Mouse (Mus musculus) midbrain, postnatal 0 days (tissue): ENCODE results near the gene Nmb. TPM values are rescaled to one million over a fixed set of nuclear protein-coding genes. Genes with fewer than 3 reads are reported as not detected.

Source experiments
- ATAC-seq: fragments of 200-750 bp; cut with Nextera tagmentation; 2 replicates; pipeline ENCODE4 v1.8.0; 2017; ENCODE audit warnings: moderate number of reproducible peaks, mild to moderate bottlenecking, moderate TSS enrichment, moderate library complexity; ENCODE audit not compliant: low FRiP score
- DNase-seq: peaks from one replicate; pipeline ENCODE4 v3.0.0-alpha.2; 2015; ENCODE audit warnings: low spot score
- H3K27ac ChIP-seq: fragments of 300-500 bp; sonication (generic); 2 replicates; pipeline ENCODE4 v1.5.1; 2014; ENCODE audit warnings: low read depth, mild to moderate bottlenecking, low read length, mixed read lengths
- H3K27me3 ChIP-seq: fragments of 300-500 bp; sonication (generic); 2 replicates; pipeline ENCODE4 v1.6.1; 2014; ENCODE audit warnings: low read length, control low read depth, mixed read lengths; ENCODE audit not compliant: insufficient read depth
- H3K36me3 ChIP-seq: fragments of 300-500 bp; sonication (generic); 2 replicates; pipeline ENCODE4 v1.6.1; 2014; ENCODE audit warnings: low read length, control low read depth, mixed read lengths; ENCODE audit not compliant: insufficient read depth
- H3K4me1 ChIP-seq: fragments of 300-500 bp; sonication (generic); 2 replicates; pipeline ENCODE4 v1.6.1; 2014; ENCODE audit warnings: mild to moderate bottlenecking, control low read depth, antibody characterized with exemption, low read length, mixed read lengths; ENCODE audit not compliant: insufficient read depth
- H3K4me2 ChIP-seq: fragments of 300-500 bp; sonication (generic); 2 replicates; pipeline ENCODE4 v1.6.1; 2014; ENCODE audit warnings: low read depth, mild to moderate bottlenecking, low read length, mixed read lengths; ENCODE audit not compliant: poor library complexity, severe bottlenecking
- H3K4me3 ChIP-seq: fragments of 300-500 bp; sonication (generic); 2 replicates; pipeline ENCODE4 v1.5.1; 2014; ENCODE audit warnings: low read depth, mild to moderate bottlenecking, low read length, moderate library complexity
- H3K9ac ChIP-seq: fragments of 300-500 bp; sonication (generic); replicated peaks from 2 replicates; pipeline ENCODE4 v1.6.1; 2014; ENCODE audit warnings: mild to moderate bottlenecking, low read length, moderate library complexity, mixed read lengths; ENCODE audit not compliant: poor library complexity, severe bottlenecking
- H3K9me3 ChIP-seq: fragments of 300-500 bp; sonication (generic); 2 replicates; pipeline ENCODE4 v1.6.1; 2016; ENCODE audit warnings: low read length, control low read depth
- CTCF ChIP-seq: IDR thresholded peaks from 2 replicates; pipeline ENCODE4 v1.5.1; 2016; ENCODE audit warnings: antibody characterized with exemption, mild to moderate bottlenecking
- WGBS: fragments of 180-500 bp; shearing (Covaris S2); extraction: QIAGEN DNeasy Blood & Tissue Kit; methylation state at CpG from one replicate; pipeline ENCODE4 v1.1.7; 2014; 5-methylcytosine and 5-hydroxymethylcytosine counted together
- polyA plus RNA-seq: library from polyadenylated mRNA; unstranded; fragments of >200 nt; fragmentation: Nextera tagmentation; extraction: Ambion mirVana; gene quantifications from 2 replicates; pipeline ENCODE4 v1.2.1, GENCODE M21; 2015
- total RNA-seq: library from RNA; depleted of rRNA; stranded (reverse); fragments of >200 nt; gene quantifications from 2 replicates; pipeline ENCODE4 v1.2.3, GENCODE M21; 2014; rRNA removed

The Nmb gene
- total and polyA plus RNA-seq, 2 experiments from 2014 or later: 9.4 to 13.0 TPM

DNA sequence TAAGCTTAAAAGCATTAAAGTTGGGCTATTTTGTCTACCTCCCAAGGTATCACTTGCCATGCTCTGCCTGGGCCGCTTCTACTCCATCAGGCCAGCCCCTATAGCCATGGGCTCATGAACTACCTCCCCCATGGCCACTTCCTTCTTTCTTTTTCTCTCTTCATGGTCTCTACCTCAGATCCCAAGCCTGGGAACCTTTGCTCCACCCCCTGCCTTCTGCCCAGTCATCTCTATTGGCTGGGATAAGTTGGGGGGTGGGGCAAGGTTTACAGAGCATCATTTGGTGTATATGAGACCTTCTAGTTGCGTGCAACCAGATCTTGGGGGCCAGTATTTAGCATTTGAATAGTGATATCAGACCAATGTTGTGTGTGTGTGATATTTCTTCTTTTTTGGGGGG lies 42.4 kb downstream of the Nmb start:
- no peaks in the 10 kb centered on the region for H3K9me3 ChIP-seq
- H3K27ac ChIP-seq: no peak overlapping the region
- ATAC-seq (no peak), DNase-seq (no peak)
- WGBS: 81% methylated on average over 2 of the region's 2 CpGs
- H3K4me1 ChIP-seq: peaks cover 8% of the 10 kb centered on the region; the same call in 1 of the 2 replicates
- no peak overlapping the region for H3K9ac ChIP-seq
- no peaks in the 10 kb centered on the region for H3K27me3 ChIP-seq
- H3K4me3 ChIP-seq: peak overlapping the region; percentile 6; the same call in 1 of the 2 replicates
- H3K36me3 ChIP-seq: peaks cover 13% of the 10 kb centered on the region
- peak overlapping the region; percentile 62 for H3K4me2 ChIP-seq
- TF ChIP-seq CTCF: no peak

DNA sequence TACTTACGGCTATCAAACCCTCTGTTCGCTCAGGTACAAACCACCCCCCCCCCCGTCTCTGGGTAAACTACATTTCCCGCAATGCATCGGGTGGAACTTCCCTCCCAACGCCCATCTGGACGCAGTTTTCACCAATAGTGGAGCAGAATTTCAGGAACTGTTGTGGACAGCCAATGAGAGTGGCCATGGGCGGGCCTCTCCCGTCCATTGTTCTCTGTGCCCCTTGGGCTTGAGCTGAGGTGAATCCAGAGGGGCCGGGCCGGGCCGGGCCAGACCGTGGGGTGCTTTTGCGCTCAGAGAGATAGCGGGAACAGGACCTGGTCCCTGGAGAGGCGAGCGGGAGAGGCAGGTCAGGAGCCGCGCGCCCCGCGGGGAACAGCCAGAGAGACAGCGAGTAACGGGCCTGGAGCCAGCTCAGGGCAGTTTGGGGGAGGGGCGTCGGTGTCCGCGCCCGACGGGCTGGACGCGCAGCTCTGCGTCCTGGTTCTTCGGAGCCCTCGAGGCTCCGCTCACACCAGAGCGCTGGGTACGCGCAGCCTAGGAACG lies 44.1 kb downstream of the Nmb start, which contains the start of gene Zscan2:
TSS of gene Zscan2 (plus strand) at position 192 of the 546 bp plus-strand sequence.
- H3K27me3 ChIP-seq: no peaks in the 10 kb centered on the region
- no peaks in the 10 kb centered on the region for H3K9me3 ChIP-seq
- peaks cover 8% of the 10 kb centered on the region; the same call in 1 of the 2 replicates for H3K4me1 ChIP-seq
- peaks cover 13% of the 10 kb centered on the region for H3K36me3 ChIP-seq
- peak within 1 kb of the TSS; percentile 62 for H3K4me2 ChIP-seq
- H3K27ac ChIP-seq: peak within 1 kb of the TSS; percentile 75
- H3K4me3 ChIP-seq: peak within 1 kb of the TSS; percentile 50
- DNase-seq (peak; percentile 98), ATAC-seq (peak; percentile 97)
- under 1% methylated on average over 38 of the region's 40 CpGs for WGBS
- no peak for TF ChIP-seq CTCF
- H3K9ac ChIP-seq: peak within 1 kb of the TSS; percentile 74

DNA sequence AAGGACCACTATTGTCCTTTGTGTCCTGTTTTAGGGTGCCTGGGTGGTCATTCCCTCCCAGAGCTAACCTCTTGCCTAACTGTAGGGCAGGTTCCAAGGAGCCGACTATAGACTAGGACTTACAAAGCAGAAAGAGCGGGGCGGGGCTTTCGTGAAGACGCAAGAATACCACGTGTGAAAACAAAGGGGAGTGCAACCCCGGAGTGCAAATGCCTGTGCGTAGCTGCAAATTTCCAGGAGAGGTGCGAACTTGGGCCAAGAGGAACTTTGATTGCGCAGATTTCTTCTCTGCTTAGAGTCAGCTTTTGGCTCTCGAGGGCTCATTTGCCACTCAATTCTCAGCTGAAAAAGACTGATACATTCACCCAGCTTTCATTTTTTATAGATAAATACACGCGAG lies 44.6 kb downstream of the Nmb start:
- ATAC-seq (peak; percentile 64), DNase-seq (peak; percentile 65)
- TF ChIP-seq CTCF: no peak
- peak overlapping the region; percentile 44; the same call in 1 of the 2 replicates for H3K9ac ChIP-seq
- peaks cover 12% of the 10 kb centered on the region for H3K36me3 ChIP-seq
- H3K27ac ChIP-seq: no peak overlapping the region
- H3K4me1 ChIP-seq: peaks cover 8% of the 10 kb centered on the region; the same call in 1 of the 2 replicates
- no peaks in the 10 kb centered on the region for H3K27me3 ChIP-seq
- WGBS: under 1% methylated on average over 13 of the region's 13 CpGs
- H3K9me3 ChIP-seq: no peaks in the 10 kb centered on the region
- peak overlapping the region; percentile 62 for H3K4me2 ChIP-seq
- peak overlapping the region; percentile 50 for H3K4me3 ChIP-seq

DNA sequence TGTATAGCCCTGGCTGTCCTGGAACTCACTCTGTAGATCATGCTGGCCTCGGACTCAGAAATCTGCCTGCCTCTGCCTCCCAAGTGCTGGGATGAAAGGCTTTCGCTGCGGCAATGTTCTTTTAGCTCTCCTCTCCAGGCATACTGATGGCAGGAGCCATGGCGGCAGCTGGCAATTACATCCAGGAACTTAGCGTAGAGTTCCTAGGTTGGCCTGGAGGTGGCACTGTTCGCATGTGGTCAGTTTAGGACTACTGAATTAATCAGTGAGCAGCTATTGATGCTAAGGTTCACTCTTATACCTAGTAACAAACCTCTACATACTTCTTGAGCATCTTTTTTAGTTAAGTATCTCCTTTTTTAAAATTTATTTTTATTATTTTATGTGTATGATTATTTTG lies 47.7 kb downstream of the Nmb start:
- Histone ChIP-seq H3K4me1 (no peaks in the 10 kb centered on the region), H3K4me3 (no peak overlapping the region), H3K9ac (no peak overlapping the region), H3K27ac (no peak overlapping the region), H3K36me3 (no peaks in the 10 kb centered on the region), H3K4me2 (no peak overlapping the region), H3K9me3 (no peaks in the 10 kb centered on the region), H3K27me3 (no peaks in the 10 kb centered on the region)
- WGBS: 21% methylated on average over 6 of the region's 6 CpGs
- TF ChIP-seq CTCF: peak; percentile 83
- no peak for ATAC-seq
- DNase-seq: peak; percentile 84

DNA sequence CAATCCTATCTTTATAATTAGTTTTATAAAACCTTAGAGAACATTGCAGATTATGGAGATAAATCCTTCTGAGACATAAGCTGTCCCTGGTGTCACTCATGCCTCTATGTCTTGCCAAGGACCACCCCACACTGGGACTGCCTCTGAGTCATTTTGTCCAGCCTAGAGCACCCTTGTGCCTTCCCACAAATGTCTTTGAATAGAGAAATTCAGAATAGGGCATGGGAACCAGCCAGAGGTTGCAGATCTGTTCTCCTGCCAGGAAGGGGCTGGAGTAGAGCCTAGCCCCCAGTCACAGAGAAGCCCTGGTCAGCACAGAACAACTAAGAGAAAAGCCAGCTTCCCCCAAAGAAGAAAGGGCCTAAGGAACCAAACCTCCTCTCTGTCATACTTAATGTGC lies 49.6 kb downstream of the Nmb start:
- Histone ChIP-seq H3K9ac (no peak overlapping the region), H3K36me3 (no peaks in the 10 kb centered on the region), H3K27ac (no peak overlapping the region), H3K4me3 (no peak overlapping the region), H3K9me3 (no peaks in the 10 kb centered on the region), H3K27me3 (no peaks in the 10 kb centered on the region), H3K4me2 (no peak overlapping the region), H3K4me1 (no peaks in the 10 kb centered on the region)
- no peak for ATAC-seq
- DNase-seq: peak; percentile 53
- no peak for TF ChIP-seq CTCF

DNA sequence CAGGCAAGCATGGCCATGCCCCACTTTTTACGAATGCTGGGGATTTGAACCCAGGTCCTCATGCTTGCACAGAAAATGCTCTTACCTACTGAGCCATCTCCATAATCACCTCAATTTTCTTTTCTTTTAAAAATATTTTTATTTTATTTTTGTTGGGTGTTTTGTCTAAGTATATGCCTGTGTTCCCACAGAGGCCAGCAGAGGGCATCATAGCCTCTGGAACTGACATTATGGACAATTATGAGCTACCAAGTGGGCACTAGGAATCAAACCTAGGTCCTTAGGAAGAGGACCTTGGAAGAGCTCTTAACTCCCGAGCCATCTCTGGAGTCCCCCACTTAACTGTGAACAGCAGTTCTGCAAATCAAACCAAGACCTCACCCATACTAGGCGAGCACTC lies 51.7 kb downstream of the Nmb start:
- no peak overlapping the region for H3K4me3 ChIP-seq
- ATAC-seq (no peak), DNase-seq (no peak)
- no peak overlapping the region for H3K4me2 ChIP-seq
- H3K27me3 ChIP-seq: no peaks in the 10 kb centered on the region
- no peaks in the 10 kb centered on the region for H3K9me3 ChIP-seq
- WGBS: 98% methylated on average over 3 of the region's 3 CpGs
- no peaks in the 10 kb centered on the region for H3K36me3 ChIP-seq
- H3K4me1 ChIP-seq: no peaks in the 10 kb centered on the region
- TF ChIP-seq CTCF: 0 out of 2 replicates have a peak, but pooled peaks have one; percentile 19
- no peak overlapping the region for H3K27ac ChIP-seq
- no peak overlapping the region for H3K9ac ChIP-seq

Other genes with a start within 250 kb of the Nmb start
- 12.9 and 13.9 TPM in 2 replicates for gene Crtc3, start 216.2 kb downstream of the Nmb start, total RNA-seq
- 13.0 and 13.2 TPM in 2 replicates for gene Crtc3, start 216.2 kb downstream of the Nmb start, polyA plus RNA-seq
- gene Iqgap1, start 79.1 kb downstream of the Nmb start, total RNA-seq: 20.6 and 31.0 TPM in 2 replicates
- gene Iqgap1, start 79.1 kb downstream of the Nmb start, polyA plus RNA-seq: 11.3 and 12.3 TPM in 2 replicates
- gene Zscan2, start 44.2 kb downstream of the Nmb start, total RNA-seq: 18.2 and 22.4 TPM in 2 replicates
- gene Zscan2, start 44.2 kb downstream of the Nmb start, polyA plus RNA-seq: 2.7 TPM in 2 replicates
- 33.2 and 58.1 TPM in 2 replicates for gene Wdr73, start 3.8 kb downstream of the Nmb start, total RNA-seq
- 34.7 and 35.0 TPM in 2 replicates for gene Wdr73, start 3.8 kb downstream of the Nmb start, polyA plus RNA-seq
- gene Sec11a, start 42.7 kb upstream of the Nmb start, total RNA-seq: 54.5 and 76.9 TPM in 2 replicates
- gene Sec11a, start 42.7 kb upstream of the Nmb start, polyA plus RNA-seq: 128 TPM in 2 replicates
- gene Zfp592, start 88.6 kb upstream of the Nmb start, total RNA-seq: 22.4 and 25.6 TPM in 2 replicates
- gene Zfp592, start 88.6 kb upstream of the Nmb start, polyA plus RNA-seq: 4.4 TPM in 2 replicates
- 0.16 and 0.33 TPM in 2 replicates for gene Alpk3, start 152.5 kb upstream of the Nmb start, total RNA-seq
- 0.16 and 0.26 TPM in 2 replicates for gene Alpk3, start 152.5 kb upstream of the Nmb start, polyA plus RNA-seq
- 0.14 and 0.33 TPM in 2 replicates for gene Slc28a1, start 209.7 kb upstream of the Nmb start, total RNA-seq
- 0.06 and 0.10 TPM in 2 replicates for gene Slc28a1, start 209.7 kb upstream of the Nmb start, polyA plus RNA-seq